Mouse (Mus musculus) bone marrow macrophage, adult 2 months (primary cell): Measurements from ENCODE around the gene Cox8c.

Experiments used
- CTCF ChIP-seq: IDR thresholded peaks from 2 replicates; pipeline ENCODE4 v1.5.1; 2012; ENCODE audit warnings: low read depth, mild to moderate bottlenecking, low read length, moderate library complexity
- POLR2A ChIP-seq: IDR thresholded peaks from 2 replicates; pipeline ENCODE4 v1.6.1; 2012; ENCODE audit warnings: mild to moderate bottlenecking, low read depth, low read length, borderline replicate concordance

DNA sequence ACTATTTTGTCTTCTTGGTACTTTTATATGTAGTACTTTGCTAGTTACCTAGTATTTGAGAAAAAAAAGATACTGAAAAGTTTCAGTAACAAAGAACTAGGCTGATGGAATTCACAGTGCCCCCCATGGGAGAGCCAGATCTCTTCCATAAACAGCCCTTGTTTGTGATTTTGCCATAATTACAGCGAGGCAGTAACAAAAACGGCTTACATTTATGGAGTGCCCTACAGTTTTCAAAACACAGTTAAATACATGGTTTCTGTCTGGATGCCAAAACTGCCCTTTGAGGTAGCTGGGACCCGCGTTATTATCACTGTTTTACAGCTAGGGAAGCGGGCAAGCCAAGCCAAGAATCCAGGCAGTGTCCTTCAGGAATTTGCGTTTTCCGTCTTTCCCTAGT is 20.2 kb upstream of the Cox8c start:
- TF ChIP-seq CTCF (no peak), POLR2A (no peak)
